Mouse (Mus musculus): Measurements from ENCODE around the gene Onecut3. TPM values are rescaled to one million over a fixed set of nuclear protein-coding genes. Genes with fewer than 3 reads are reported as not detected.

Gene Onecut3
- total RNA-seq, 2 experiments from 2014 or later, result not detected

- DNase-seq (ENCODE audit: low spot score in 2 of 2), result no peak
These were observed 9.1 kb downstream of the Onecut3 start for GRCm38 (mm10) chr10:80503599-80504220.

GRCm38 (mm10) chr10:80504724-80505123, 10.1 kb downstream of the Onecut3 start:
- peak in 1 of 2 experiments; percentile 23 for DNase-seq (ENCODE audit: low spot score in 2 of 2)

- DNase-seq (ENCODE audit: low spot score in 2 of 2), result peak; percentile 46 to 50
These were observed 11.6 kb downstream of the Onecut3 start for GRCm38 (mm10) chr10:80506222-80506621.

- DNase-seq (ENCODE audit: low spot score in 2 of 2), result peak; percentile 73 to 77
These were observed 15.0 kb downstream of the Onecut3 start for GRCm38 (mm10) chr10:80509412-80510272.

- DNase-seq (ENCODE audit: low spot score in 2 of 2), result no peak
These were observed 15.6 kb downstream of the Onecut3 start for GRCm38 (mm10) chr10:80510273-80510660.

- DNase-seq (ENCODE audit: low spot score in 2 of 2), result no peak
These were observed 19.1 kb downstream of the Onecut3 start for GRCm38 (mm10) chr10:80513739-80514138.

- DNase-seq (ENCODE audit: low spot score in 2 of 2), result no peak
These were observed 24.7 kb downstream of the Onecut3 start for GRCm38 (mm10) chr10:80519287-80519686.

- DNase-seq (ENCODE audit: low spot score in 2 of 2), result no peak
These were observed 28.7 kb downstream of the Onecut3 start for GRCm38 (mm10) chr10:80523299-80523698.

- no peak for DNase-seq (ENCODE audit: low spot score in 2 of 2)
These were observed 31.5 kb downstream of the Onecut3 start for GRCm38 (mm10) chr10:80526172-80526571.

GRCm38 (mm10) chr10:80532783-80533182, 38.1 kb downstream of the Onecut3 start:
- DNase-seq (ENCODE audit: low spot score in 2 of 2), result no peak

- no peak for DNase-seq (ENCODE audit: low spot score in 2 of 2)
These were observed 39.1 kb downstream of the Onecut3 start for GRCm38 (mm10) chr10:80533704-80534103.

GRCm38 (mm10) chr10:80535071-80535470, 40.4 kb downstream of the Onecut3 start:
- no peak for DNase-seq (ENCODE audit: low spot score in 2 of 2)

GRCm38 (mm10) chr10:80535711-80536110, 41.1 kb downstream of the Onecut3 start:
- DNase-seq (ENCODE audit: low spot score in 2 of 2), result no peak

GRCm38 (mm10) chr10:80538180-80538579, 43.5 kb downstream of the Onecut3 start:
- no peak for DNase-seq (ENCODE audit: low spot score in 2 of 2)

GRCm38 (mm10) chr10:80538710-80539394, 44.2 kb downstream of the Onecut3 start, which contains the start of gene Atp8b3:
TSS of gene Atp8b3 (minus strand) at chr10:80539124.
- no peak for DNase-seq (ENCODE audit: low spot score in 2 of 2)

- DNase-seq (ENCODE audit: low spot score in 2 of 2), result no peak
These were observed 44.9 kb downstream of the Onecut3 start for GRCm38 (mm10) chr10:80539493-80539892.

- no peak for DNase-seq (ENCODE audit: low spot score in 2 of 2)
These were observed 49.2 kb downstream of the Onecut3 start for GRCm38 (mm10) chr10:80543873-80544272.

- DNase-seq (ENCODE audit: low spot score in 2 of 2), result no peak
These were observed 51.0 kb downstream of the Onecut3 start for GRCm38 (mm10) chr10:80545590-80545989.

- DNase-seq (ENCODE audit: low spot score in 2 of 2), result no peak
These were observed 52.3 kb downstream of the Onecut3 start for GRCm38 (mm10) chr10:80546945-80547344.

- no peak for DNase-seq (ENCODE audit: low spot score in 2 of 2)
These were observed 52.9 kb downstream of the Onecut3 start for GRCm38 (mm10) chr10:80547539-80547938.

- no peak for DNase-seq (ENCODE audit: low spot score in 2 of 2)
These were observed 53.9 kb downstream of the Onecut3 start for GRCm38 (mm10) chr10:80548428-80549006.
